Mouse (Mus musculus): Measurements from ENCODE around the gene Pepd. TPM values are rescaled to one million over a fixed set of nuclear protein-coding genes. Genes with fewer than 3 reads are reported as not detected.

The Pepd gene
- polyA plus RNA-seq, 1 experiment from 2014 or later: 59.3 TPM

DNA sequence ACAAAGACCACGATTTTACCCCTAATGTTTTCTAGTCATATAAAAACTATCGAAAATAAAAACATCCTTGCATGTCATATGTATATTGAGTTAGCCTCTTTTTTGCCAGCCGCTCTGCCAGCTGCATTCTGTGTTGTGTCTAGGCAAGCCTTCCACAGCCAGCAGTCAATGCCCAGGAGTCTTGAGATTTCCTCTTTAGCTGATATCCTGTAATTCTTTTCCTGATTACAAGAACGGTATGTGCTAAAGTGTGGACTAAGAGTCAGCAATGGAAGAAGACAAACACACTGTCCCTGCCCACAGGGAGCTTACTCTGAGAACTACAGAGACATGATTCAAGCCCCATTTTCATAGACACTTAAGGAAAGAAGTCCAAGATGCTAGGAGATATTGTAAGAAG, 145.4 kb downstream of the Pepd start:
- WGBS (ENCODE audit: insufficient replicate concordance): 55% methylated on average over 4 of the region's 4 CpGs
- Histone ChIP-seq H3K36me3 (replicated peaks) (0 out of 2 replicates have a peak, but pooled peaks cover 6% of the 10 kb centered on the region), H3K9ac (no peak overlapping the region), H3K4me3 (replicated peaks) (peak overlapping the region; percentile 93; the same call in 1 of the 2 replicates), H3K9me3 (replicated peaks) (no peaks in the 10 kb centered on the region), H3K27me3 (no peaks in the 10 kb centered on the region), H3K4me2 (peak overlapping the region; percentile 88), H3K4me1 (replicated peaks) (peaks cover 36% of the 10 kb centered on the region), H3K27ac (replicated peaks) (peak overlapping the region; percentile 87; the same call in 1 of the 2 replicates)
- ATAC-seq (ENCODE audit: insufficient read depth): no peak

DNA sequence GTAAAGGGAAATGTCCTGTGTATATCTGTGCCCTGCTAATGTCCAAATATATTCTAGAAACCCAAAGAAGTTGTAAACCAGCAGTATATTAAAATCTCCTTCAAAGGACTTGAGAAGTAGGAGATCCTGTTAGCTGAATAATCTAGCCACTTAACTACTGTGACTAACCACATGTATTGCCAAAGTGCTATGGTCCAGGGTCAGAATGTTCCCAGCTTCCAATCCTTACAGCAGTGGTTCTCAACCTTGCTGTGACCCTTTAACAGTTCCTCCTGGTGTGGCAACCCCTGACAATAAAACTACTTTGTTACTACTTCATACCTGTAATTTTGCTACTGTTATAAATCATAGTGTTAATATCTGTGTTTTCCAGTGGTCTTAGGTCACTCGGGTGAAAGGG, 146.2 kb downstream of the Pepd start:
- H3K4me3 ChIP-seq (replicated peaks): no peak overlapping the region
- H3K36me3 ChIP-seq (replicated peaks): 0 out of 2 replicates have a peak, but pooled peaks cover 4% of the 10 kb centered on the region
- H3K9me3 ChIP-seq (replicated peaks): no peaks in the 10 kb centered on the region
- H3K9ac ChIP-seq: no peak overlapping the region
- no peak overlapping the region for H3K27ac ChIP-seq (replicated peaks)
- H3K27me3 ChIP-seq: no peaks in the 10 kb centered on the region
- H3K4me1 ChIP-seq (replicated peaks): peaks cover 30% of the 10 kb centered on the region
- no peak overlapping the region for H3K4me2 ChIP-seq
- no peak for ATAC-seq (ENCODE audit: insufficient read depth)
- WGBS (ENCODE audit: insufficient replicate concordance): 48% methylated on average over 1 of the region's 1 CpGs

DNA sequence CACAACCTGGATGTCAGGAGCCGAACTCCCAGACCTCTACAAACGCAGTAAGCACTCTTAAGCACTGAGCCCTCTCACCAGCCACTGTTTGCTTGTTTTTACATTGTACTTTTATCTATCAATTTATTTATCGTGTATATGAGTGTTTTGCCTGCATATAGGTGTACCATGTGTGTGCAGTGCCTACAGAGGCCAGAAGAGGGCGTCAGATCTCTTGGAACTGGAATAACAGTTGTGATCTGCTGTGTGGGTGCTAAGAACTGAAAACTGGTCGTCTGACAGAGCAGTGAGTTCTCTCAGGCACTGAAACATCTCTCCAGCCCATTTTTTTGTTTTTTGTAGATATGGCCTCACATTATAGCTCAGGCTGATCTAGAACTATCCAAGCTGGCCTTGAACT, 147.3 kb downstream of the Pepd start:
- no peaks in the 10 kb centered on the region for H3K27me3 ChIP-seq

DNA sequence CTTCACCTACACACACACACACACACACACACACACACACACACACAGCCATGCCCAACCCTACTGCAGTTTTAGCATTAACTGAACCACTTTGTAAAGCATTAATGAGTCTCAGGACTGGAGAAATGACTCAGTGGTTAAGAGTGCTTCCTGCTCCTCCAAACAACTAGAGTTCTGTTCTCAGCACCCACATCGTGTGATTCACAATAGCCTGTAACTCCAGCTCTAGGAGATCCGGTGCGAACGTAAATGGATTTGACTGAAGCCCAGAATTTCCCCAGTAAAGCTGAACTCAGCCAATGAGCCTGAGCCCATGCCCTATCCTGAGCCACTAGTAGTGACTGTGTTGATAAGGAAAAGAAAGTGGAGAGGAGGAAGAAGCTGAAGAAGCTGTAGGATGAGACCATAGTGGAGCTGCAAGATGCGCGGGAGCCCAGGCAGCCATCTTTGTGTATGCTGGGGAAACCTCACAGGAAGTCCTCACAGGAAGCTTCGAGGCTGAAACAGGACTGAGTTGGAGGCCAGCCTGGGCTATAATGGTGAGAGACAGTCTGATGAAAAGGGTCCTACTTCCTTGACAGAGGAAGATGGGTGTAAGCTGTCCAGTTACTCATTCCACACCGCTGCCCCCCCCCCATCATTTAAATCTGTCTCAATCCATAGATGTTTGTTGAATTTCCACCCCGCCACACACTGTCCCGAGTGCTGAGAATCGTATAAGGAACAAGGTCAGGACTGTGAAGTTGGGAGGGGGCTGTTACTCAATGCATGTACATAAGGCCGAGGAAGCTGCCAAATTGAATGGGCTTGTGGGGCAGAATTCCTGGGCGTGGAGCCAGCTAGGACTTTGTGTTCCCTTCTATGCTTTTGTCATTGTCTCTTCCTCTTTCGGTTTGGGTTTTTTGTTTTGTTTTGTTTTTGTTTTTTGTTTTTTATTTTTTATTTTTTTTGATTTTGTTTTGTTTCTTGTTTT, 152.4 kb downstream of the Pepd start:
- Histone ChIP-seq H3K4me1 (replicated peaks) (no peaks in the 10 kb centered on the region), H3K27me3 (no peaks in the 10 kb centered on the region), H3K36me3 (replicated peaks) (no peaks in the 10 kb centered on the region), H3K9me3 (replicated peaks) (no peaks in the 10 kb centered on the region), H3K9ac (no peak overlapping the region), H3K4me2 (no peak overlapping the region), H3K4me3 (replicated peaks) (no peak overlapping the region), H3K27ac (replicated peaks) (no peak overlapping the region)
- no peak for ATAC-seq (ENCODE audit: insufficient read depth)
- WGBS (ENCODE audit: insufficient replicate concordance): 62% methylated on average over 14 of the region's 14 CpGs

More for the DNA sequence above, 147.3 kb downstream of the Pepd start:
- Histone ChIP-seq H3K9me3 (replicated peaks) (no peaks in the 10 kb centered on the region), H3K4me3 (replicated peaks) (no peak overlapping the region), H3K4me1 (replicated peaks) (peaks cover 21% of the 10 kb centered on the region), H3K4me2 (no peak overlapping the region), H3K36me3 (replicated peaks) (no peaks in the 10 kb centered on the region), H3K27ac (replicated peaks) (no peak overlapping the region), H3K9ac (no peak overlapping the region)
- WGBS (ENCODE audit: insufficient replicate concordance): 55% methylated on average over 5 of the region's 5 CpGs
- ATAC-seq (ENCODE audit: insufficient read depth): no peak

DNA sequence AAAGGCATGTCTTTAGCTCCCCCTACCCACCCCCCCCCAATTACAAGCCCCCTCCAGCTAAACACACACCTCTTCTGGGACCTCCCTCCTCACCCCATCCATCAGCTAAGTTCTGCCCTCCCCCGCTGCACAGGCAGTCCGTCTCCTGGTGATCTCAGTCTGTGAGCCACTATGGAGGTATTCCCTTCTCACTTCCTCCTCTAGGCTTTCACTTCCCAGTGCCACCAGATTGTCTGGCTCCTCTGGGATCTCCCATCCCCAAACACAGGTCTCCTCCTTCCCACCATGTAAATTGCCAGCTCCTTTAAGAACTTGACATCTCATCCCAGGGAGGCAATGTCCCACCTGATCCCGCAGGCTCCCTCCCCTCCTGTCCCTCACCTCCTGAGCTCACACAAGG, 153.8 kb downstream of the Pepd start:
- Histone ChIP-seq H3K27me3 (no peaks in the 10 kb centered on the region), H3K9ac (no peak overlapping the region), H3K4me1 (replicated peaks) (no peaks in the 10 kb centered on the region), H3K4me3 (replicated peaks) (no peak overlapping the region), H3K27ac (replicated peaks) (no peak overlapping the region), H3K9me3 (replicated peaks) (no peaks in the 10 kb centered on the region), H3K36me3 (replicated peaks) (no peaks in the 10 kb centered on the region), H3K4me2 (no peak overlapping the region)
- WGBS (ENCODE audit: insufficient replicate concordance): 63% methylated on average over 3 of the region's 3 CpGs
- ATAC-seq (ENCODE audit: insufficient read depth): no peak

DNA sequence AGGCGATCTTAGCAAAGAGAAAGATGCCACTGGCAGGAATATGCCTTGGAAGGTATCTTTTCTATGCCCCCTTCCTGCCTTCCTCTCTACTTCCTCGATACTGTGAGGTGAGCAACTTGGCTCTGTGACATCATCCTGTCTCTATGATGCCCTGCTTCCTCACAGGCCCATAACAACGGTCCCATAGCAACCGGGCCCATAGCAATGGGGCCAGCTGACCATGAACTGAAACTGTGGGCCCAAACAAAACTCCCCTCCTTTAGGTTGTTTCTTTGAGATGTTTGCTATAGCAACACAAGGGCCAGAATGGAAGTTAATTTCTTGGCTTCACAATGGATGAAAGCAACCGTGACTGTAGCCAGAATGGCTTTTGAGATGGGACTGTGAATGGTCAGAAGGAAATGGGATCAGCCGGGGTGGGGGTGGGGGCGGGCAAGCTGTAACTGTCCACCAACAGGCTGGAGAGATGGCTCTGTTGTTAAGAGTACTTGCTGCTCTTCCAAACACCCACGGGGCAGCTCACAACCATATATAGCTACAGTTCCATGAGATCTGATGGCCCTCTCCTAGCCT, 154.5 kb downstream of the Pepd start:
- Histone ChIP-seq H3K9me3 (replicated peaks) (no peaks in the 10 kb centered on the region), H3K27ac (replicated peaks) (no peak overlapping the region), H3K27me3 (no peaks in the 10 kb centered on the region), H3K9ac (no peak overlapping the region), H3K4me2 (no peak overlapping the region), H3K4me1 (replicated peaks) (no peaks in the 10 kb centered on the region), H3K4me3 (replicated peaks) (no peak overlapping the region), H3K36me3 (replicated peaks) (no peaks in the 10 kb centered on the region)
- no peak for ATAC-seq (ENCODE audit: insufficient read depth)
- 61% methylated on average over 8 of the region's 8 CpGs for WGBS (ENCODE audit: insufficient replicate concordance)

DNA sequence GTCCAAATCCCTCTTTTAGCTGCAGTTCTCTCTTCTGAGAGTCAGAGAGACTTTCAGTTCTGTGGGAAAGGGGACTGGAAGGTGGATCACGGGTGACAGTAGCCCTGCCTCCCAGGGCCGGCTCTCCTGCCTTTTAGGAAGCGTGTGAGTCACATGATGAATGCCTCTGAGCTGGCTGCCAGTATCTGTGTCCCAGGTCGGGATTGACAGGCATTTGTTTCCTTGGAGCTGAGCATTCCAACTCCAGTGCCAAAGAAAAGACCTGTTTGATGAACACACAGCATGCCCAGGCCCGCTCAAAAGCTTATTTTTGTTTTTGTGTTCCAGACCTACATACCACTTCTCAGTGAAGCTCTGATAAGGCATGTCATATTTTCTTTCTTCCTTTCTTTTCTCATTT, 164.5 kb downstream of the Pepd start:
- WGBS (ENCODE audit: insufficient replicate concordance): 57% methylated on average over 5 of the region's 5 CpGs
- Histone ChIP-seq H3K9me3 (replicated peaks) (no peaks in the 10 kb centered on the region), H3K4me3 (replicated peaks) (no peak overlapping the region), H3K27me3 (no peaks in the 10 kb centered on the region), H3K4me1 (replicated peaks) (peaks cover 9% of the 10 kb centered on the region), H3K36me3 (replicated peaks) (no peaks in the 10 kb centered on the region), H3K4me2 (no peak overlapping the region), H3K9ac (no peak overlapping the region), H3K27ac (replicated peaks) (no peak overlapping the region)
- no peak for ATAC-seq (ENCODE audit: insufficient read depth)

DNA sequence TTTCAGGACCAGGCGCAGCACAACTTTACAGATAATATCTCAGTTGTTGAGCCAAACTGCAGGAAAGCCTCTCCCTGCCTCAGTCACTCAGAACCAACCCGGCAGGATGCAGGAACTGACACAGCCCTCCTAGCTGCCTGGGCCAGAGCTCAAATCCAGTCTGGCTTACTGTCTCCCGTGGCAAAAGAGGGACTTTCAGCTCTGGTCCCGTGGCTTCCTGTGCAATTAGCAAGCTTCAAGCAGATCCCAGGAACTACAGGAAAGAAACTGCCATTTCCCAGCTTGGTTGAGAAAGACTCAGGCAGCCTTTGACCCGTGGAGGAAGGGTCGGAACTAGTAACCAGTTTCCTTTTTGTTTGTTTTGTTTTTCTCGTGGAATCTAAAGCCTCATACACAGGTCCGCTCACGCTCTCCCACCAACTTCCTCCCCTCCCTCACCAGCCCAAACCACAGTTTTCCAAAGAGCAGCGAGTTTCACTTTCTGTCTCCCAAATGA, 168.7 kb downstream of the Pepd start:
- H3K9ac ChIP-seq: no peak overlapping the region
- peaks cover 12% of the 10 kb centered on the region for H3K4me1 ChIP-seq (replicated peaks)
- 11% methylated on average over 10 of the region's 10 CpGs for WGBS (ENCODE audit: insufficient replicate concordance)

DNA sequence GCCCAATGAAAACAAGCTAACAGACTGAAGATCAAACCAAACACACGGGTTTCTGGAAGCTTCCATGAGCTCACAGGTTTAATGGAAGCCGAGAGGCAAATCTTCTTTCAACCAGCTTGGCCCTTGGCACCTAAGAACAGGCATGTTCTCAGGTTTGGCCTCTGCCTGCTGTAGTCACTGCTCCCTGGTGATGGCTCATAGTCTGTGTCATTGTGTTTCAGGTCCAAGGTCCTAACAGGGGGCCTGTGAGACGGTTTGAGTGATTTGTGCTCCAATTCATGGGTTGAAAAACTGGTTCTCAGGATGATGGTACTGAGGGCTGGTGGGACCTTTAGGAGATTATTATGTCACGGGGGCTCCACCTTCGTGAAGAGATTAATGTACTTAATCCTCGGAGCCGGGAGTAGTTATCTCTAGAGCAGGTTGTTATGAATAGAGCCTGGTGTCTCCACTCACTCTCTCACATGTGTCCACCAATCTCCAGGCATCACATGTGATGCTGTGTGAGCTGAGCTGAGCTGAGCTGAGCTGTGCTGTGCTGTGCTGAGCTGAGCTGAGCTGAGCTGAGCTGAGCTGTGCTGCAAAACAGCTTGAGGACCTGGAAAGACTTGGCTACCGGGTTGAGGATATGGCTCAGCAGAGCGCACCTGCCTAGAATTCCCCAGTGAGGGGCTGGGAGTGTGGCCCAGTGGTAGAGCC, 169.4 kb downstream of the Pepd start:
- ATAC-seq (ENCODE audit: insufficient read depth): peak; percentile 25; the same call in 1 of the 2 replicates

More for the DNA sequence above, 168.7 kb downstream of the Pepd start:
- no peaks in the 10 kb centered on the region for H3K9me3 ChIP-seq (replicated peaks)
- ATAC-seq (ENCODE audit: insufficient read depth): peak; percentile 56
- H3K27me3 ChIP-seq: peaks cover 11% of the 10 kb centered on the region
- peak overlapping the region; percentile 14 for H3K4me3 ChIP-seq (replicated peaks)
- peak overlapping the region; percentile 50 for H3K4me2 ChIP-seq
- no peaks in the 10 kb centered on the region for H3K36me3 ChIP-seq (replicated peaks)
- H3K27ac ChIP-seq (replicated peaks): peak overlapping the region; percentile 75

DNA sequence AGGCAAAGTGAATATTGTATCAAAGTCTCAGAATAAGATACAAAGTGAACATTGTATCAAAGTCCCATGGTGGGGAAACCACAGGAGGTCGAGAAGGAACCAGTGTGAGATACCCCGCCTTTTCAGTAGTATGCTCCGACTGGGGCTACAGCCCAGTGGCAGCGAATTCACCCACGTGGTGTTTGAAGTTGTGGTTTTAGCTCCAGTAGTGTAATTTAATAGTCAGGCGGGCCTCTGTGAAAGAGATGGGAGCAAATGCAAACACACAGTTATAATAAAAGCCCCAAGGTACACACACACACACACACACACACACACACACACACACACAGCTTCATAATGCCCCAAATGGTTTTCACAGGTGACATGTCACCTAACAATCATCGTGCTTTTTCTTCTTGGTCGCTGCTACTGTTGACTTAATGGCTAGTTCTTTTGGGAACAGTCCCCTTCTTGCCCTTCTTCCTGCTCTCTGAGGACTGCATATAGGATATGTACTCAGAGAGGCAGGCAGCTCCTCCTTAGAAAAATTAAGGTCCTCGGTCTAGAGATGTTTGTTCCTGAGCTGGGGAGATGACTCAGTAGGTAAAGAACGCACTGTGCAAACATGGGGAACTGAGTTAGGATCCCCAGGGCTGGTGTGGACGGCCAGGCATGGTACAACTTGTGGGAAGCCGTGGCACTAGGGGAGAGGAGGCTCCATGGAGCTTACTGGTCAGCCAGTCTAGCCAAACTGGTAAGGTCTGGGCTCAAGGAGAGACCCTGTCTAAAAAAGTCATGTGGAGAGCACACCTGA, 172.6 kb downstream of the Pepd start:
- no peak for ATAC-seq (ENCODE audit: insufficient read depth)
- Histone ChIP-seq H3K4me1 (replicated peaks) (peaks cover 16% of the 10 kb centered on the region), H3K4me2 (no peak overlapping the region), H3K9me3 (replicated peaks) (no peaks in the 10 kb centered on the region), H3K4me3 (replicated peaks) (no peak overlapping the region), H3K27ac (replicated peaks) (no peak overlapping the region), H3K36me3 (replicated peaks) (no peaks in the 10 kb centered on the region), H3K27me3 (peaks cover 18% of the 10 kb centered on the region), H3K9ac (no peak overlapping the region)
- WGBS (ENCODE audit: insufficient replicate concordance): 44% methylated on average over 12 of the region's 12 CpGs

More for the DNA sequence above, 169.4 kb downstream of the Pepd start:
- H3K27ac ChIP-seq (replicated peaks): peak overlapping the region; percentile 75
- H3K9ac ChIP-seq: no peak overlapping the region
- H3K4me1 ChIP-seq (replicated peaks): peaks cover 12% of the 10 kb centered on the region
- 57% methylated on average over 9 of the region's 9 CpGs for WGBS (ENCODE audit: insufficient replicate concordance)
- H3K27me3 ChIP-seq: peaks cover 16% of the 10 kb centered on the region
- H3K36me3 ChIP-seq (replicated peaks): no peaks in the 10 kb centered on the region
- H3K9me3 ChIP-seq (replicated peaks): no peaks in the 10 kb centered on the region
- H3K4me2 ChIP-seq: peak overlapping the region; percentile 50
- no peak overlapping the region for H3K4me3 ChIP-seq (replicated peaks)

Data from liver, embryonic 15.5 days (tissue).